Mouse (Mus musculus) kidney, postnatal 25 days (tissue): ENCODE data around the gene Lrrk1.
"Not testable (repeated sequence)": the region's sequence is repeated elsewhere in the genome, so short reads cannot be mapped to it uniquely, and the experiment has no call there.

Source experiments
- DNase-seq, 2 experiments: peaks; one replicate each; pipeline ENCODE4 v3.0.0; 2021; ENCODE audit warnings: mixed read lengths in 2 of 2

Lrrk1 gene

DNA sequence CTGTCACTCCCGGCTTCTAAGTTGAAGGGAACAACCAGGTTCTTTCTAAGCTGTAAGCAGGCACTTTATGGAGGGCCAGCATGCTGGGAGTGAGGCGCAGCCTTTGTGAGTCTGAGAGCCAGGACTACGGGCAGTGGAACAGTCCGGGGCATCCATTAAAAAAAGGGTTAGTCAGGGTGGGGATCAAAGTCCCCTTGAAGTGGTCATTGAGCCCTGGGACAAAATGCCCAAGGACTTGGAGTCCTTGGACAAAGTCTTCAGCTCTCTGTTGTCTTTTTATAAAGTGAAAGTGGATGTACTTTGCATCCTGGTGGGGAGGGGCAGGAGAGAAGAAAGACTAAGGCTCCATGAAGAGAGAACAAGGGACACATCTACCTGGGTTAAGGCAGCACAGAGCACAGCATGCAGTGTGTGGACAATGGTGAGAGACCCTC lies 168.3 kb downstream of the Lrrk1 start:
- peak; percentile 29 to 73 for DNase-seq

DNA sequence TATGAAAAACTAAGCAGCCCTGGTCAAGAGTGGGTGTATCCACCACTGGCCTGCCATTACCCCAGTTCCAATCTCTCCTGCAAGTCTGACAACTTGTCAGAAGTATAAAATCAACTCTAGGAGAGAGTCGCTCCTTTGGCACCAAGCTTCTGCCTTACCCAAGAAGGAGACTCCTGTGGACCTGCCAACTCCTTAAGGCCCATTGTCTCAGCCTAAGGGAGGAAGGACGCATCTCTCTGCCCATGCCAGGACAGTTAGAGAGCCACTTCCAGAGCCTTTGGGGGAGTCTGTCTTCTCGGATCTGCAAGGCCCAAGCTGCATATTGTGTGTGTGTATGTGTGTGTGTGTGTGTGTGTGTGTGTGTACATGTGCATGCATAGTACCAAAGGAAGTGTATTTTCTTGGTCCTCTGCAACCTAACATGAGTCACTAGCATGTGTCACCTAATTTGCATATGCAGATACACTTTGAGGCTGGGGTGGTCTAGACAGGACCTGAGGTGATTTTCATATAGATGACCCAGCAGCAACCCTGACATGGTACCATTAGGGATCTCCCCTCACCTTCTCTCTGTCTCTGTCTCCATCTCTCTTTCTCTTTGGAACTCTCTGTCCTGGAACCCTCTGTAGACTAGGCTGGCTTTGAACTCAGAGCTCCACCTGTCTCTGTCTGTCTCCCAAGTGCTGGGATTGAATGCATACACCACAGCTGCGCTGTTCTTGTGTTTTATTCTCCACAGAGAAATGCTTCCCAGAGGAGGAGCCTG lies 168.9 kb downstream of the Lrrk1 start:
- DNase-seq = no peak

DNA sequence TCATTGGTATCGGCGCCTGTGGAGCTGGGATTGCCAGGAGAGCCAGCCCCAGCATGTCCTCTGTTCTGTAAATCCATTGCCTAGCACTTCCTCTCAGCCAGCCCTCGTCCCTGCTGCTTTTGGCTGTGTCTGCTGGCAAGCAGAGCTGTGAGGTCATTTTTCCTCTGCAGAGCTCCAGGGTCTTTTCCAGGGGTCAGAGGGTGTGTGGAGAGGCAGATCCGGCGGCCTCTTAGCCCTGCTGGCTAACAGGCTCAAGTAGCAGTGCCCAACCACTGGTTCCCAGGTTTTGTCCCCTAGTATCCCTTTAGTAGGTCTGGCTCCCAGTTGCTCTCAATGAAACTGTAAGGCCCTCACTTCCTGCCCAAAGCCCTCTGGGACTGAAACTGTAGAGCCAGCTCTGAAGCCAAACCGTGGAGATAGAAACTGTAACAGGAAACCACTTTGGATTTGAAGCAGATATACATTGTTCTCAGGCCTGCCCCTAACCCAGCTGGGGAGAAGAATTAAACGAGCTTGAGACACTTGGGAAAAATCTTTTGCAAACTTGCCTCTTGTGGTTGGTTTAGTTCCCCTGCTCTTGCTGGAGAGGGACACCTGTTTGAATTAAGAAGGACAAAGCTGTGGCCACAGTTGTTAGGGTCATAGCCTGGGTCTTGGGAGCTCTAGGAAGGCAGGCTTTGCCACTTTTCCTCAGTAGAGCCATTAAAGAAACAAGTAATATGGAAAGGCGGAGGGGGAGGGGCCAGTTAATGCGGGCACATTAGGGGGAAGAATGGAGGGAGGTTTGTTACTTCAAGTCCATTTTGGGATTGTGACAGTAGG lies 169.7 kb downstream of the Lrrk1 start:
- DNase-seq = peak; percentile 42 to 75

DNA sequence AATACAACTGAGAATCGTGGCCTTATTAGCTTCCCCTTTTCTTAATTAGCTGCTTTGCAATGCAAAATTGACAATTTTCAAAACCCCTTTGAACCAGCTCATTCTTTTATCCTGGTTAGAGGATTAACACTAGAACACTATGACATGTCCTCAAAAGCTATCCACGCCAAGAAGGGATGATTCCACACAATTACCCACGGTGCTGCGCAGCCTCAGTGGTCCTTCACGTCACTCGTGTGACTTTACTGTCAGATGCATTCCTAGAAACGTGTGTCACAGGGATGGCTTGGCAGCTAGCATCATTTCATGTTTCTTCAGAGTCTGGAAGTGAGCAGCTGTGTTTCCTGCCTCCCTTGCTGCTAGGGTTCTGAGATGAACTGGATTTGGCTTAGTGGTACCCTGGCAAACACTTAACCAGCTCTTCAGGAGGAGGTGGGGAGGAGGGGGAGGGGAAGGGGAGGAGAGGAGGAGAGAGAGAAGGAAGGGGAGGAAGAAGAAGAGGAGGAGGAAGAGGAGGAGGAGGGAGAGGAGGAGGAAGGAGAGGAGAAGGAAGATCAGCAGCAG lies 170.5 kb downstream of the Lrrk1 start:
- no peak for DNase-seq

DNA sequence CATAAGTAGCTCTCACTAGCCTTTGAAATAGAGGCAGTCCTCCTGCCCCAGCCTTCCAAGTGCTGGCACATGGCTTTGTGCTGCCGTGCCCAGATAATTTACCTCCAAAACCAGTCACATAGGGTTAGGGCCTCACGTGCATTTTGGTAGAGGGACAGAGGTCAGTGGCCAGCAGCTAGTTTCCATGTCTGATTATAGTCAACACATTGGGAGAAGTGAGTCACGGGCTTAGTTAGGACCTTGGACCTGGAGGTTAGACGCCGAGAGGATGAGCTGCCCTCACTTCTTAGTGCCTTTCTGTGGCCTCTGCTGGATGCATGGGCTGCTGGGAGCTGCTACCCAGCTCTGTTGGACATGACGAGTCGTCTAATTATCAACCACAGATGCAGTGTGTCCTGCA lies 171.1 kb downstream of the Lrrk1 start:
- peak; percentile 28 to 60 for DNase-seq

DNA sequence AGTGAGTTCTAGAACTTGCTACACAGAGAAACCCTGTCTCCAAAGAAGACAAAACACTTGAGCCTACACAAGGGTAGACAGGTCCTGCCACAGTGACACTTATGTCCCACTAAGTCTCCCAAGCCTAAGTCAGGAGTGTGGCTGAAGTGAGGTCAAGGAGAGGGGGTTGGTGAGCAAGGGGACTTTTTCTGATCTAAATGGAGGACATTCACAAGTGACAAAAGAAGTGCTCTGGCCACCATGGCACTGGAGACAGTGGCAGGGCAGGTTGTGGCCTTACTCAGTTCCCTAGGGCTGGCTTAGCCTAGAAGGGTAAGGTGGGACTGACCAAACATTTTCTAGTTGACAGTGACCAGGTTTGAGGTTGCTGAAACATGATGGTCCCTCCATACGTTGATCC lies 172.2 kb downstream of the Lrrk1 start:
- DNase-seq = no peak

DNA sequence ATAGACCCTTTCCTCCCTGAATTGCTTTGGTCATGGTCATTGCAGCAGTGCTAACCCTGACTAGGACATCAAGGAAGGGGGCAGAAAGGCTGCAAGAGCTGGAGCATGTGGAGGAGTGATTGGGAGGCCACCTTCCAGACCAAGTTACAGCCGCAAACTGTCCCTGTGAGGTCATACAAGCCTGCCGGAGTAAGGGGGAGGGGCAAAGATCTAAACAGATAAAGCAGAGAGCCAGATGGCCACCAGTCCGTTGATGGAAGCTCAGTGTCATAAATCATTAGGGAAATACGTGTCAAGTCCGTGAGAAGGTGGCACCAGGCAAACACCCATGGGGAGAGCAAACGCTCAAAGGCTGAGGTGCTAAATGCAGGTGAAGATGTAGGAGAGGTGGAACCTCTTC lies 173.7 kb downstream of the Lrrk1 start:
- DNase-seq = peak in 1 of 2 experiments; percentile 21

DNA sequence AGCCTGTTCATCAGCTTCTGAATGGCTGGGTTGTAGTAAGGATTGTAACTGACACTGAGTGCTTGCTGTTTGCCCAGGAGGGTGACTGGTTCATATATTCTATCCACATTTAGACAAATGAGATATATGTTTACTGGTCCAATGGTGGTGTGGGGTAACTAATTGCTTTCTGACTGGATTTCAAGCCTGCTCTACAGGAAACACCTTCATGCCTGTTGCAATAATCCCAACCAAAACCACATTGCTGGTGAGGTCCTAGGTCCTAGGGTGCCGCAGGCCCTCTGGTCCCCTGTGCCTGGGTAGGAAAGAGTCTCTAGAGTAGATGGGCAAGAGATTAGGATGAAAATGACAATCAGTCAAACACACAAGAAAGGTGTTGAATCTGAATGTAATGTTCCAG lies 175.3 kb downstream of the Lrrk1 start:
- DNase-seq = no peak

DNA sequence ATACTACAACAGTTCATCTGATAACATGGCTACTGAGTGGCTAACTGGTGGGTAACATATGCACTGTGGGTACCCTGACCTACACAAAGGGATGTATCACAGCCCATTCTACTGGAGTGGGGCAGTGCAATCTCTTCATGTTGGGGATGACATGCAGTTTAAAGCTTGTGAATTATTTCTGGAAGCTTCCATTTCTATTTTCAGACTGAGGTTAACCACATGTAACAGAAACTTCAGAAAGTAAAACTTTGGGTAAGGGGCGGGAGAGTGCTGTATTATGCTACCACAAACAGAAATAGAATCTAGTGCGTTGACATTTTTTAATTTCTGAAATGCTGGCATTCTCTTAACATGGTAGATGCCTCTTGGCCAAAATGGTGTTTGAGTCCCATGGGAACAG lies 178.2 kb downstream of the Lrrk1 start:
- peak in 1 of 2 experiments; percentile 3 for DNase-seq

DNA sequence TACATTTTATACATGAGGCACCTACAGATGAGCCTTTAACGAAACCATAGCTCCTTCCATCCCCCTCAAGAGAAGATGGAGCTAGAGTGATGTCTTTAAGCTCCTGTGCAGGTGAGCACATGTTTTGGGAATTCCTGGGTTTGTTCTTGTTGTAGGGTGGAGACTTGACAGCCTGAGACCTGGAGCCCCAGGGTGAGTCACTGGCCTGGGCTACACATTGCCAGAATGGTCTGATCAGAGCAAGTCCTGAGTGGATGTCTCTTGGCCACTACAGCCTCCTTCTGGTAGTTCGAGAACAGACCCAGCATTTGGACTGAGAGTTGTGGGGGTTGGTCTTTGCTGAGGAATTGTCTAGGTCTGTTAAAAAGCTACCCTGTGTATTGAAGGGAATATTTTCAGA lies 186.5 kb downstream of the Lrrk1 start:
- peak in 1 of 2 experiments; percentile 19 for DNase-seq

DNA sequence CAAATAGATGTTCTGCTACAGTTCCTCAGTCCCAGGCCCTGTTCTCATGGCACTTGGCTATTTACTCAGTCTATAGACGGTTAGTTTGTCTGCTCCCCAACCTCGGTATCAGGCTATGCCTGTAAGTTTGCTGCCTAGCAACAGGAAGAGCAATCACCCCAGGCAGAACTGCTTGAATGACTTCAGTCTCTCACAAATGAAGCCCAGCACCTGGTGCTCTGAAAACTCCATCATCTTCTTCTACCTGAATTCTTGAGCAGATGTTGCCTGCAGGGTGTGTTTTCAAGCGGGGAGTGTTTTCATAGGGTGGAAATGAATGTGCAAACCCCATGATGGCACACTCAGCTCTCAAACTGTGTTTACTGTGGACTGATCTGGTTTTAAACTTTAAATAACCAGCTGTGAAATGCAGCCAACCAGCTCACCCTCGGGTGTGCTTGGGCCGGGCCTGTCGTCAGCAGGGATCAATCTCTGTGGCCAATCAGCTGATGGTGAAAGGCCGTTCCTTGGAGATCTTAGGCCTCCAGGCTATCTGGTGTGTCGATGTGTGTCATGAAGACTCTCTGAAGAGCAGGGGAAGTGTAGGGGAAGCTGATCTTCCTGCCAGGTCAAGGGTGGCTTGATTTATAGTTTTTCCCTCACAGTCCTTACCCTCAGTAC lies 187.2 kb downstream of the Lrrk1 start:
- peak in 1 of 2 experiments; percentile 25 for DNase-seq

DNA sequence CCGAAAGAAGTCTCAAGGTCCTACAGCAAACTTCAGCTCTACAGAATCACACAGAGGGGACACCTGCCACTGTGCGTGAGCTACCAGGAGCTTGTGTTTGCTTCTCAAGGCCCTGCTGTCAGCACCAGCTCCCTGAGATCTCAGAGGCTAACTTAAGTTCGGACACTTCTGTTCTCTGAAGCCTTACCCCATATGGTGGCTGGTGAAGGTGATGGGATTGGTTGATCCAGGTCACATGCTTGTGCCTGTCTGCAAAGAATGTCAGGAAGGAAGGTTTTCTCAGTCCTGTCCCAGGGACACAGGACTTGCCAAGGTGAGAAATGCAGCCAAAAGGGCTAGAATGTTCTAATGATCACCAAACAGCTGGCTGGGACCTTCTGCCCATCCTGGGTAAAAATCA lies 187.8 kb downstream of the Lrrk1 start:
- DNase-seq = peak in 1 of 2 experiments; percentile 20

DNA sequence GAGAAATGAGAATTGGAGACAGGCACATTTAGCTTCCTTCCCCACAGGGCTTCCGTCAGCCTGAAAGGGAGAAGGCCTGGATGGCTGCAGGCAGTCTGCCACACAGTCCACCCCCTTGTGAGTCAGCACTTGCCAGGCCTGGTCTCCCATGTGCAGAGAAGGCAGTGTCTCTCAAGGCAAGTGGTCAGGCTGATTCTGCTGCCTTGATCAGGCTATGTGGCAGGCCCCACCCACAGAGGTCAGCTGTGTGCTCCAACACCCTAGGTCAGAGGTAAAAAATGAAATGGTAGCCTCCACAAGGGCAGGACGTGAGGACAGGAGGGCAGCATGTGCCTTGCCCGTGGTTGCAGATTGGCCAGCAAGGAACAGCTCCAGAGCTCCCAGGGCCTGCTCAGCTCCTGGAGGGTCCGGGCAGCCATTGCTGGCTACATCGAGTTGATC lies 188.7 kb downstream of the Lrrk1 start:
- peak in 1 of 2 experiments; percentile 39 for DNase-seq

DNA sequence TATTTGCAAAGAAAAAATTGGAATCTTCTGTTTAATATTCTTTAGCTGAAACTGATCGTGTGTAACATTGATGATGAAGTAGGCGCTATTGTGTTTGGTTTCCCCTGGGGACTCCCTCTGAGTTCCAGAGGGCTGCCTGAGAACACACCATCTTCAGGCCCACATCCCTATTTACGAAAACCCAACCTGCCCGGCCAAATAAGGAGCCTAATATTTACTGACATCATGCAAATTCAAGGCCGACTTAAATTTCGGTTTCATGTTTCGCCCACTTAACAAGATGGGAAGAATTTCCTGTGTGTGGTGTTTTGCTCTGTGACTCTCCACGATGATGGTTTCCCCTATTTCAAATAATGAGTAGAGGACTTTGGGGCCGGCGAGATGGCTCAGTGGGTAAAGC lies 189.7 kb downstream of the Lrrk1 start:
- DNase-seq = no peak

DNA sequence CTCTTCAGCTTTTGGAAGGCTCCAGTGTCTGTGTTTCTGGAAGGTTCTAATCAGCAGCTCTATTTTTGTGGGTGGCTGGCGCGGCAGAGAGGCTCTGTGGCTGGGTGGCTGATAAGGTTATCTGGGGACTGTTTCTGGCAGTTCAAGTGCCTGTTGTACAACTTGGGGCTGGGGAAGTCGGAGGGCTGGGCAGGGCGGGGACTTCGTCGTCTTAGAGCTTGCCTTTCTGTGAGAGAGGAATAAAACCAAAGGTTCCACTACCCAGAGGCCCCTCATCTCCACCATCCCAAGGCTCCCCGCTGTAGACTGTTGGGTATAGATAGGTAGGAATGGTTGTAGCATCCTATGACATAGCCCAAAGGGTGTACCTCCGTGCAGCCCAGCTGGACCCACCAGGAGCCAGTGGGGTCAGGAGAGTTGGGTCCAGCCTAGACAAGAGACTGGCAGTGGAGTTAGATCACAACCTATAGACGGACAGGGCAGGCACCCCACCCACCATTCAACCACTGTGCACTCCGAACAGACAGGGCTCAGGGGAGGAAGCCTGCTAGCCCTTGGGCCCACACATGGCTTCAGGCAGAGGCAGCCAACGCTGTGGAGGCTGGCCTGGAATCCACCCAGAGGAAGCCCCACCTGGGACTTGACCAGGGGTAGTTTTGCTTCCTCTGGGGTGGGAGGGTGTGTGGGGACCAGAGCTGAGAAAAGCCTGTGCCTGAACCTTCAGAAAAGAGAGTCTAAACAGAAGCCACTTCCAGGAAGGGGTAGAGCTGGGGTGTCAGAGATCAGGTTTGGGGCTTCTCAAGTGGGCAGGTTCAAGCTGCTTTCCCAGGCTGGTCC lies 191.3 kb downstream of the Lrrk1 start:
- peak in 1 of 2 experiments; percentile 30 for DNase-seq

DNA sequence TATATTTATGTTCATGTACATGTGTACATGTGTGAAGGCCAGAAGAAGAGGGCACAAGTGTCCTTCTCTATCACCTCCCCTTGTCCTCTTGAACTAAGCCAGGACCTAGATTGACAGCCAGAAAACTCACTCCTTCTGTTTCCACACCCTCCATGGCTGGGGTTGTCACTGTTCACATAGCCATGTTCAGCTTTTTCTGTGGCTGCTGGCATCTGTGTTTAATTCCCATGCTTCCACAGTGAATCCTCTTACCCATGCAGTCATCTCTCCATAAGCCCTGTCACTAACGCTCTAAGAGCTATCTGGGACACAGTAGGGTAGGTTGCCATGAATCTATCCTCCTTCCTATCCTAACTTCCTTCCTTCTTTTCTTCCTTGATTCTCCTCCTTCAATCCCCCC lies 192.3 kb downstream of the Lrrk1 start:
- DNase-seq = no peak

DNA sequence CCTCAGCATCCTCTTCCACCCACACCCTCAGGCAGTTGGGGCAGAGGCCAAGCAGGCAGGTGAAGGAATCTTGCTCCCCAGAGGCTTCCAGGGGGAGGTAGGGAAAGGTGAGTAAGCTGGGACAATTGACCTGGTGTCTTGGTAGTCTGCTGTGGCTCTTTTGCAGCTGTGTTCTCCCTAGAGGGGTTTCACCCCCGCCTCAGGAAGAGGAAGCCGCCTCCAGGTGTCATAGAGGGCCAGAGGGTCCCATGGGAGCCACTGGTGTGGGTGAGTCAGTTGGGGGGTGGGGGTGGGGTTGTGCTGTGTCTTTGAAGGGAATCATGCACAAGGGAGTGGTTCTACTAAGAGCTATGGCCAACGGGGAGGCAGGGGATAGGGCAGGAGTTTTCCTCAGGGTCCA lies 193.6 kb downstream of the Lrrk1 start:
- DNase-seq = no peak

DNA sequence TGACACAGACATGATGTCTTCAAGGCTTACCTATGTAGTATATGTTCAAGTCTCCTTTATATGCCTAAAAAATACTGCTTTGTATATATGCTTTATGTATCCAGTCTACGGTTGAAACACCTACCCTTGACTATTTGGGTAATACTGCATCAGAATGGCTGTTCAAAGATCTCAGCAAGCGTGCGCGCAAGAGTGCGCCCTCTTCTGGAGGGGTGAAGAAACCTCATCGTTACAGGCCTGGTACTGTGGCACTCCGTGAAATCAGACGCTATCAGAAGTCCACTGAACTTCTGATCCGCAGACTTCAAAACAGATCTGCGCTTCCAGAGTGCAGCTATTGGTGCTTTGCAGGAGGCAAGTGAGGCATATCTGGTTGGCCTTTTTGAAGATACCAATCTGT lies 197.8 kb downstream of the Lrrk1 start:
- DNase-seq = not testable (repeated sequence)

DNA sequence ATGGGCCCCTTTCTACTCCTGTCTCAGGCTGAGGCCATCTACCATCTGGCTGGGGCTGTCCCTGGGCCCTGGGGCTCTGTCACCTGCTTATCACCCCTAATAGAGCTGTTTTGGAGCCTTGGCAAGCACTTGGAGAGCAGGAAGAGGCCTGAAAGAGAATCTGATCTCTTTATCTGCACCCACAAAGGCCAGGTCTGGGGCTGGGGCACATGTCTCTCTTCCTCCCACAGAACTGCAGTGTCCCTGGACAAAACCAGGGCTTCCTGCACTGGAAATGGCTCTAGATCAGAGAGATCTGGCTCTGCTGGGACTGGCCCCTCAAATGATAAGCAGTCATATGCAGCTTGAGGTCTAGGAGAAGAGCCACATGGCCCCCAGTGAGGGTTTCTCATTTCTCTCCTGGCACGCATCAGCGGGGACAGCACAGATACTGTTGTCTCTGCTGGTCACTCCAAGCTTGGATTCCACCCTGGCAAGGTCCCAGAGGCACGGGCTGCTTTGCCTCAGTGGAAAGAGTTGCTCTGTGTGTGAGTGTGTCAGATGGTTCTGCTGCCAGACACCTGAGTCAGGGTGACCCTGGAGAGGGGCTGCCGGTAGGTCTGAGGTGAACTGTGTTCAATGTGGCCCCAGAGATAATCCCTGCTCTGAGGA lies 200.4 kb downstream of the Lrrk1 start:
- DNase-seq = no peak

DNA sequence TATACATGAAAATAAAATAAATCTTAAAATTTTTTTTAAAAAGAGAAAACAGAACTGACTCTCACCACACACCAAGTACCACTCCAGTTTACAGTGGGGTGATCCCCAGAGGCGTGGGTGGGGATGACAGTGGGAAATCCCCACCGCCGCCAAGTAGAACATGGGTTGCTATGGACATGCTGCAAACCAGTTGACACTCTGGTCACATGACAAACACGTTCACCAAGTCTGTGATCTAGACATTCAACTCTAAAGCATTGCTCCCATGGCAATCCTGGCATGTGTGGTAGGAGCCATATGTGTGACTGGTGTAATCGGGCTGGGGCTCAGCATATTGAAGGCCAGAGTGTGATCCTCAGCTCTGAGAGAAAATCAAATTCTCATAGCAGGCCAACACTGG lies 202.8 kb downstream of the Lrrk1 start:
- DNase-seq = no peak

DNA sequence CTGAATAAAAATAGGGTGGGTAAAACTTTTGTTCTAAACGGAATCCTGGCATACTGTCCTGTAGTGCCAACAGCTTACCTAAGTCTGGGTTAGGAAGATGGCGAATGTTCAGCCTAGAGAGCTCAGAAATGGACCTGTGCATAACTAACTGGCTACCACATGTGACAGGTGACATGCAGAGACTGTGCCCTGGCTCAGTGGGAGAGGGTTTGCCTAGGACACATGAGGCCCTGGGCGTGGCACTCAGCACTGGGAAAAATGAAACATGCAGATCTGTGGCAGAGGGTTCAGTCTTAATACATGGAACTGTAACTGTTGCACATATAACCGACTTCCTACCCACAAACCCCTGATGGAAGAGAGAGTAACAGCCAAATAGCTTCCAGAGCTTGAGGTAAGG lies 204.1 kb downstream of the Lrrk1 start:
- DNase-seq = no peak

DNA sequence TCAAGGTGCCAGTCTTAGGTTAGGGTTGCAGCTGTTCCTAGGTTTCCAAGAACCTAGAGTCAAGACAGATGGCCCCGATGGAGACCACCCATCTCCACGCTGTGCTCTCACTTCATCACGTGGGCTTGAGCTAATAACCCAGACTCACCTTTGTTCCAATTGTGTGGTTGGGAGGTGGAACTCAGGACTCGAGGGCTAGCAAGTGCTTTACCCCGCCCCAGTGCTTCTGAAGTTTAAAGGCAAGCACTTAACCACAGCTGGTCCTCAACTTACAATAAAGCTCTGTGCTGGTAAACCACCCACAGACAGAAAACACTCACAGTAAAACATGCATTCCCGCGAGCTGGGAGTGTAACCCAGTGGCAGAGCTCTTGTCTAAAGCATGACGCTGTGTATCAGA lies 204.7 kb downstream of the Lrrk1 start:
- no peak for DNase-seq
